Mouse (Mus musculus) megakaryocyte-erythroid progenitor cell, adult 5-6 weeks (primary cell): ENCODE results near the gene Taar7a. TPM values are rescaled to one million over a fixed set of nuclear protein-coding genes. Genes with fewer than 3 reads are reported as not detected.

Source experiments
- ATAC-seq: replicated peaks from 2 replicates; pipeline ENCODE4 v1.8.0; 2016; ENCODE audit warnings: mild to moderate bottlenecking, inconsistent platforms; ENCODE audit not compliant: severe bottlenecking, poor library complexity, low FRiP score, low TSS enrichment
- total RNA-seq, 2 experiments: library from RNA; stranded (forward) in 1 of 2; stranded (reverse) in 1 of 2; fragments of 200-1000, 215-1000 nt in 1 of 2; fragments of >200 nt in 1 of 2; fragmentation: Nextera tagmentation in 1 of 2; gene quantifications; 2 replicates each; pipeline ENCODE4 v1.2.3; 2014 to 2017

Gene Taar7a
- total RNA-seq (2014; fragmentation: Nextera tagmentation) (not detected in 2 replicates), total RNA-seq (2017) (not detected in 2 replicates)

DNA sequence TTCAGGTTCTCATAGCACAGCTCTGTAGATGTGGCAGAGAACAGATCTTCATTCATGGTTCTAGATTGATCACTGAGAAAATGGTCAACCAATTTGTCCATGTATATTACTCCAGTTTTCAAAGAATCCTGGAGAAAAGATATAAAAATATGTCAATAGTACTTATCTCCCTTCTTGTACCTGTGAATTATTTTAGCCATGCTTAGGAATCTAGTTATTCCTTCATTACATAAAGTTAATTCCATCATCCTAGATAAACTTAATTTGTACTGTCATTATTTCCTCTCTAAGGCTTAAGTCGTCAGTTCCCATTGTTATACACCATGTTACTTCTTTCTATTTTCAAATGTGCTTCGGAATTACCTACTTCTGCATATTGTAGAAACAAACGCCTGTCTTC, at the start of gene Taar7a:
Gene Taar7a, minus strand, starts transcription at position 101 of the 400 bp plus-strand sequence.
- ATAC-seq = no peak

DNA sequence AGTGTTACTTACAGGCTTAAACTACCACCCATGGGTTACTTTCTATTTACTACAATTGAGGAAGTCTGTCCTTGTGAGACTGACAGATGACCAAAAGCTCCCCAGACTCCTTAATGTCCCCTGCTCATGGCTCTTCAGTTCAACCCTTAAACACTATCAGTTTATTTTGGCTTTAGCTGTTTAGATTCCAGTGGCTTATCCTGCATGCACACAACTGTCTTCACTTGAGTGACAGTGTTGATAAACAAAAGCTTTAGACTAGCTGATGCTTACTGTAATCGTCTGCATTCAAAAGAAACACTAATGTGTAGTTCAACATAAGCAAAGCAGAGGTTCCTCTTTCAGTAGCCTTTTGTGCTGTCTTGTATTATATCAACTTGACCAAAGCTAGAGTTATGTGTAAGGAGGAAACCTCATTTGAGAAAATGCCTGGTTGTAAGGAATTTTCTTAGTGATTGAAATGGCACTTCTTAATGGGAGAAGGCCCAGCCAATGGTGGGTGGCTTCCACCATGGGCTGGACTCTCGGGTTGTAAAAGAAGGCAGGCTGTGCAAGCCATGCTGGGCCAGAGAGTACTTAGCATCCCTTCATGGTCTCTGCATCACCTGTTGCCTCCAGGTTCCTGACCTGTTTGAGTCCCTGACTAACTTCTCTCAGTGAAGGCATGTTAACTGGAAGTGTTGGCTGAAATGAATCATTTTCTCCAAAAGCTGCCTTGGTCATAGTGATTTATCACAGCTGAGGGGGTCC, 47.0 kb upstream of the Taar7a start:
- ATAC-seq = peak; percentile 98

DNA sequence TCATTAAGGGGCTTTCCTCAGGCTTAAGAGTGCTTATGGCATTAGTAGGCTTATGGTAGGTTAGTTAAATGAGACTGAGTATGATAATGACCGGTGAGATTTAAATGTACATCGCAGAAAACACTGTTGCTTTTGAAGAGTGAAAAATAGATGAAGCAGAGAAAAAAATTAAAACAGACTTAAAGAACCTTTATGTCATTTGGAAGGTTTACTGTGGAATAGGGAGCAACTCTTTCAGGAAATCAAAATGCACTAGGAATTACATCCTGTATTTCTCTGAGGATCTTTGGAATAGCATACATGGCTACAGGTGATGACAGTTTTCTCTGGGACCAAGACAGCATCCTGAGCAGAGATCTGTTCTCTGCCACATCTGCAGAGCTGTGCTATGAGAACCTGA, 44.0 kb upstream of the Taar7a start, which contains the start of gene Taar7e:
Gene Taar7e, plus strand, starts transcription at position 301 of the 400 bp plus-strand sequence.
- no peak for ATAC-seq

DNA sequence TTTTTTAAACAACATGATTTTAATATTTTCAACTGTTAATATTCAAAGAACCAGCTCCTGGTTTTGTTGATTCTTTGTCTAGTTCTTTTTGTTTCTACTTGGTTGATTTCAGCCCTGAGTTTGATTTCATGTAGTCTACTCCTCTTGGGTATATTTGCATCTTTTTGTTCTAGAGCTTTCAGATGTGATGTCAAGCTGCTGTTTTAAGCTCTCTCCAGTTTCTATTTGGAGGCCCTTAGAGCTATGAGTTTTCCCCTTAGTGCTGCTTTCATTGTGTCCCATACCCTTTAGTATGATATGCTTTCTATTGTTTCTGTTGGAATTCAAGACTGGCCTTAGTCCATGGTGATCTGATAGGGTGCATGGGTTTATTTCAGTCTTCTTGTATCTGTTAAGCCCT, 38.1 kb upstream of the Taar7a start:
- no peak for ATAC-seq

DNA sequence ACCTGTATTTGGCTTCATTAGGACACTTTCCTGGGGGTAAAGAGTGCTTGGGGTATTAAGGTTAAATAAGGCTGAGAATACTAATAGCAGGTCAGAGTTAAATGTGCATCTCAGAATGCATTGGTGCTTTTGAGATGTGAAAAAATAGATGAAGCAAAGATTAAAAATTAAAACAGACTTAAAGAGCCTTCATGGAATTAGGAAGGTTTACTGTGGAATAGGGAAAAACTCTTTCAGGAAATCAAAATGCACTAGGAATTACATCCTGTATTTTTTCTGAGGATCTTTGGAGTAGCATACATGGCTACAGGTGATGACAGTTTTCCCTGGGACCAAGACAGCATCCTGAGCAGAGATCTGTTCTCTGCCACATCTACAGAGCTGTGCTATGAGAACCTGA, 33.6 kb upstream of the Taar7a start, which contains the start of gene Taar7d:
Gene Taar7d, plus strand, starts transcription at position 301 of the 400 bp plus-strand sequence.
- ATAC-seq = no peak

DNA sequence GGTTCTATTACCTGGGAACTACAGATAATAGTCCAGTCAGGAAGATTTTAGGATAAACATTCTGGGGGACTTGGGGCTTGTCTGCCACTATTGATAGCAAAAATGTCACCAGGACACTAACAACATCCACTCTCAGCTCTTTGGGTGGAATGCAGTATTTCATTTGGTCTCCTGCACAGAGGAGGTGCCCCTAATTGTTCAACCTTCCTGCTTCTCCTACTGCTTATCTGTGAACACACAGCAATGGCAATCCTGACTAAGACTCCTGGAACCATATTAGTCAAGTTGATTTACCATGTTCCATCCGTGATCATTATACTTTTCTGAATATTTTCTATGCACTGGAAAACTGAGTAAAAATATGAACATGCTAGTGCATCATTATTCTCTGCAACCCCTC, 14.9 kb upstream of the Taar7a start:
- peak; percentile 50 for ATAC-seq

DNA sequence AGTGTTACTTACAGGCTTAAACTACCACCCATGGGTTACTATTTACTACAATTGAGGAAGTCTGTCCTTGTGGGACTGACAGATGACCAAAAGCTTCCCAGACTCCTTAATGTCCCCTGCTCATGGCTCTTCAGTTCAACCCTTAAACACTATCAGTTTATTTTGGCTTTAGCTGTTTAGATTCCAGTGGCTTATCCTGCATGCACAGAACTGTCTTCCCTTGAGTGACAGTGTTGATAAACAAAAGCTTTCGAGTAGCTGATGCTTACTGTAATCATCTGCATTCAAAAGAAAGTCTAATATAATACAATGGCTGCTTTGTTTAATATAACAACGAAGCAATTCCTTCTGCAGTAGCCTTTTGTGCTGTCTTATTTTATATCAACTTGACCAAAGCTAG, 13.8 kb upstream of the Taar7a start:
- peak; percentile 97 for ATAC-seq

DNA sequence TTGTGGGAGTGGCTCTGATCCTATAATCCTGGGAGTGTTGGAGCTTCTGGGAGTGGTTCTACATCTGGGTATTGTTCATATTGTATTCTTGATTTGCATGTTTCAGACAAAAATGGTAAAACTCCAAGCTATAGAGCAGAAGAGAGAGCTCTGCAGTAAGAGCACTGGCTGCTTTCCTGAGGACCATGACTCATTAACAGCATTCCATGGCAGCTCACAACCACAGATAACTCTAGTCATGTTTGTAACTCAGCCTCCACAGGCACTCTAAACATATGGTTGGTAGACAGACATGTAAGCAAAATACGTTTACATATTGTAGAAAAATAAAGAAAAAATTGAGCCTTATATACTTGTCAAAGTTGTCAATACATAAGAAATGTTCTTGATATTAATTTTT, 13.2 kb upstream of the Taar7a start:
- no peak for ATAC-seq

DNA sequence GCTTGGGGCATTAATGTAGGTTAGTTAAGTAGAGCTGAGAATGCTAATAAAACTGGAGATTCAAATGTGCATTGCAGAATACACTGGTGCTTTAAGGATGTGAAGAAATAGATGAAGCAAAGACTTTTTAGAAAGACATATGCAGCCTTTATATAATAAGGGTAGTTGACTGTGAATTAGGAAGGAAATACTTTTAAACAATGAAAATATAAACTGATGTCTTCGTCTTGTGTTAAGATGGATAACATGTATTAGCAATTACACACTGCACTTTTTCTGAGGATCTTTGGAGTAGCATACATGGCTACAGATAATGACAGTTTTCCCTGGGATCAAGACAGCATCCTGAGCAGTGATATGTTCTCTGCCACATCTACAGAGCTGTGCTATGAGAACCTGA, 6.4 kb upstream of the Taar7a start, which contains the start of gene Taar7b:
Gene Taar7b, plus strand, starts transcription at position 301 of the 400 bp plus-strand sequence.
- ATAC-seq = no peak

DNA sequence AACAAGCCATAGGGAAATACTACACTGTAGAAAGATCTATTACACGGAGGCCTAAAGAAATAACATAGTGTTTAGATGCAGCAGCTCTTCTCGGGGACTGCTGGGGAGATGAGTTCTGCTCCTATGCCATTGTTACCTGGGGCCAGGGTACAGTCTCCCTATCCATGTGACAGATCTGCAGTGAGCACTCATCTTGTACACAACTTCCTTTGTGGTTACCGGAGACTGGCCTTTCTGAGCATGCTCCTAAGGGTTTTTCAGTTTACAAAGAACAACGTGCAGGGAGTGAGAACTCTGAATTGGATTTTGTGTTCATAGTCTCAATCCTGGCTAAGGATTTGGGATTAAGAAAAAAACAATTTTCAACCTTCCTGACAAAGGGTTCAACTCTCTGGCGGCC, 6.9 kb downstream of the Taar7a start:
- no peak for ATAC-seq

DNA sequence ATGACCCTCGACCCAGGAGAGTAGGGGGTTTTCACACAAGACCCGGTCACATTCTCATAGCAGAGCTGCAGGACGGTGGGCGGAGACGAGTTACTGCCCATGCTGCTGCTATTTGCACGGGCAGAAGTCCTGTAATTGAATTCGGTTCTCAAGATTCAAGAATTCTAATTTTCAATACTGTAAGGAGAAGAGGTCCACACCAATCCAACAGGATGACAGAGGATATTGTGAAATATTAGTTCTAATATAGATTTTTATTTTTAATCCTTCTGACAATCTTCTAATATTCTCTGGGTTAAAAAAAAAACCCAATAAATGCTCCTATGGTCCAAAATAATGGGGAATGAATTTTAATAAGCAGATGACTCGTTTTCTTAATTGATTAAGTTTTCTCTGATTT, 7.7 kb downstream of the Taar7a start, which contains the start of gene Taar6:
Gene Taar6, minus strand, starts transcription at position 101 of the 400 bp plus-strand sequence.
- no peak for ATAC-seq

DNA sequence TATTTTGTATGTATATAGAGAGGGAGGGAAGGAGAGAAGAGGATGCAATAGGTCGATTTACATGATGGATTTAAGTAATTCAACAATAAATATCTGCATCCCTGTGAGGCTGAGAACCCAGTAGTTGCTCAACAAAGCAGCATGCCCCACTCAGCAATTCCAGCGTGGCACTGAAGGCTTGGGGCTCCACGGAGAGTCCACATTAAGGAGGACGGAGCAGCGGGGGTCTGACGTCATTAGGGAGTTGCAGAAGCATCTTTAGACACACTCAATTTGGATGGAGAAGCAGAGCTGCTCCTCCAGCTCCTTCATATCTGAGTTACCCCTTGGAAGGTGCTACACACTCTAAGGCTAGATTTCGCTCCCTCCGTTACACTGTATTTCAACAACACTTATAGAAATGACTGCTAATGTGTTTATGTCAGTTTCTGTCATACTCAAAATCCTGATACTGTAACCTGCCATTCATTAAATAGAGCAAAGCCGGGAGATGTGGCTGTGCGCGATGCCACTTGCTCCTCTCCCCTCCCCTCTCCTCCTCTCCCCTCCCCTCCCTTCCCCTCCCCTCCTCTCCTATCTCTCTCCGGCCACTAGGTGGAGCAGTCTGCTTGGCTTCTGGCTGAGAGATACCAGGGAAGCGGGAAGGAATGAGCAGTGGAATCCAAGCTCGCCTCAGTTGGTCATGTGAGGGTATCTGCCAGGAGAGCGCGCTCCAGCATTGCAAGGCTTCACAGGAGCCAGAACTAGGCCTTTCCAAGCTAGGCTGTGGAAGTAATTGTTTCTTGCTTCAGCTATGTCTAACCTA, 14.2 kb downstream of the Taar7a start:
- ATAC-seq = peak; percentile 96

DNA sequence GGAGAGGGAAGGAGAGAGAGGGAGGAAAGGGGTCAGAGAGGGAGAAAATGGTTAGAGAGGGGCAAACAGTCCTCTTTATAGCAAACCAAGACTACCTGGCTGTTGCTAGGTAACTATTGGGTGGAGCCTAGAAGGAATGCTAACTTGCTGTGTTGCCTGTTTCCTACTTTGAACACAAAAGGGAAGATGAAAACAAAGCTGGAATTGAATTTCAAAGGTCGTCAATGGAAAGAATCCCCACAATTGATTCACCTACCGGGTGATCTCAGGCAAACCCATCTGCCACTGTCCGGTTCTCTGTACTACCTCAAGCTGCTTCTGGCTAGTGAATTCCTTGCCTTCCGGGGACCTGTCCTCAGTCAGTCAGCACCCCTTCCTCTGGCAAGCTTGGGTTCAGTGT, 15.3 kb downstream of the Taar7a start:
- no peak for ATAC-seq

DNA sequence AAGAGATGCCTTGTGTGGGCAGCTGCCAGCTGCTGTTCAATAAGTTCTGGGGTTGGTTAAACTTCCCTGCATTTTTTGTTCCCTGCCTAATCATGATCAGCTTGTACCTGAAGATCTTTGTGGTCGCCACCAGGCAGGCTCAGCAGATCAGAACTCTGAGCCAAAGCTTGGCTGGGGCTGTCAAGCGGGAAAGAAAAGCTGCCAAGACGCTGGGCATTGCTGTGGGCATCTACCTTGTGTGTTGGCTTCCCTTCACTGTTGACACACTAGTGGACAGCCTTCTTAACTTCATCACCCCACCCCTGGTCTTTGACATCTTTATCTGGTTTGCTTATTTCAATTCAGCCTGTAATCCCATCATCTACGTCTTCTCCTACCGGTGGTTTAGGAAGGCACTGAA, 22.0 kb downstream of the Taar7a start:
- no peak for ATAC-seq

DNA sequence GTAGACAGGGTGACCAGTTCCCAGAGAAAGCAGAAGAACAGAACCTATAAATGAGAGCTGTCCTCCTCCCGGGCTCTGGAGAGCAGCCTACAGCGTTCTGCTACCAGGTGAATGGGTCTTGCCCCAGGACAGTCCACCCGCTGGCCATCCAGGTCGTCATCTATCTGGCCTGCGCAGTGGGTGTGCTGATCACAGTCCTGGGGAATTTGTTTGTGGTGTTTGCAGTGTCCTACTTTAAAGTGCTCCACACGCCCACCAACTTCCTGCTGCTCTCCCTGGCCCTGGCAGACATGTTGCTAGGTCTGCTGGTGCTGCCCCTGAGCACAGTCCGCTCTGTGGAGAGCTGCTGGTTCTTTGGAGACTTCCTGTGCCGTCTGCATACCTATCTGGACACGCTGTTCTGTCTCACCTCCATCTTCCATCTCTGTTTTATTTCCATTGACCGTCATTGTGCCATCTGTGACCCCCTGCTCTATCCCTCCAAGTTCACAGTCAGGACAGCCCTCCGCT, 22.6 kb downstream of the Taar7a start, which contains the start of gene Taar5:
Gene Taar5, plus strand, starts transcription at position 51 of the 510 bp plus-strand sequence.
- no peak for ATAC-seq

DNA sequence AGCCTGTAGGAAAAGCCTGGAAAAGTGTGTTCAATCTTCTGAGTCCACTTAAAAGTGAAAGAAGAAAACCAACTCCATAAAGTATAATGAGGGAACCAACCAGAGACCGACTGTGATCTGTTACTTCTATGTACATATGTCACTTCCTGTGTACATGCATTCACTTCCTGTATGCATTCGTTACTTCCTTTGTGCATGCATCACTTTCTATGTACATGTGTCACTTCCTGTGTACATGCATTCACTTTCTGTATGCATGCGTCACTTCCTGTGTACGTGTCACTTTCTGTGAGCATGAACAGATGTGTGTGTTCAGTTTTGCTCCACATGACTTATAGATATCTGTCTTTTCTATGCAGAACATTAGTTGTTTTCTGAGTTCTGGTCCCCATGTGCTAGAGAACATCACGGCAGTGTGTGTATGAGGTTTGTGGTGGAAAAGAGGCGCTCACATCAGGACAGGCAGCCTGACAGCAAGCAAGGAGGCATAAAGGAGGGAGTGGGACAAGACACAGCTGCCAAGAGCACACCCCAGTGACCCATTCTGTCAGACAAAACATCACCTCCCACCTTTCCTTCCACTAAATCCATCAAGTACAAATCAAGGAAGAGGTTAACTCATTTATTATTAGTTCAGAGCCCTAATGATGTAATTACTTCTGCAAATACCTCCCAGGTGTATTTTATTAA, 28.2 kb downstream of the Taar7a start:
- ATAC-seq = no peak

DNA sequence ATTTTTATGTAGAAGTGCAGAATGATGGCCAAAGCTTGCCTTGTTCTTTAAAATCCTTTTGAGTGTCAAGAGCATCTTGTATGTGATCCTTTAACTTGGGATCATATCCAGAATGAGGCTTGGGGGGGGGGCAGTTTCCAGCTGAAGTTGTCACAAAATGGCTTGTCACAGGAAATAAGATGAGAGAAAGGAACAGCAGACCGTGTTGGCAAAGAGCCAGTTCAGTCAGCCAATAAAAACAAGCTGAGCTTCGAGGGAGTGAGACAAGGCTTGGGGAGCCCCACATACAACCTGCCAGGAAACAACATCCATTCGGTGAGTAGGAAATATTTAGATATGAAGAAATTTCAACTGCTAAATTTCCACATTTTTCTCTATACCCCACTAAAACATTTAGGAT, 29.8 kb downstream of the Taar7a start:
- ATAC-seq = no peak

DNA sequence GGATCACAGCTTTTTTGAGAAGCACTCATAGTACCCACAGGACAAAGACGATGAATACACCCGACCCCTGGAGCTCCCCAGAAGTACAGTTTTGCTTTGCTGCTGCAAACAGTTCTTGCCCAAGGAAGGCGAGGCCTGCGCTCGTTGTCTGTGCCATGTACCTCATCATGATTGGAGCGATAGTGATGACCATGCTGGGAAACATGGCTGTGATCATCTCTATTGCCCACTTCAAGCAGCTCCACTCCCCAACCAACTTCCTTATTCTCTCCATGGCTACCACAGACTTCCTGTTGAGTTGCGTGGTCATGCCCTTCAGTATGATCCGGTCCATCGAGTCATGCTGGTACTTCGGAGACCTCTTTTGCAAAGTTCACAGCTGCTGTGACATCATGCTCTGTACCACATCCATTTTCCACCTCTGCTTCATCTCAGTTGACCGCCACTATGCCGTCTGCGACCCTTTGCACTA, 32.8 kb downstream of the Taar7a start, which contains the start of gene Taar4:
Gene Taar4, plus strand, starts transcription at position 51 of the 472 bp plus-strand sequence.
- ATAC-seq = no peak

DNA sequence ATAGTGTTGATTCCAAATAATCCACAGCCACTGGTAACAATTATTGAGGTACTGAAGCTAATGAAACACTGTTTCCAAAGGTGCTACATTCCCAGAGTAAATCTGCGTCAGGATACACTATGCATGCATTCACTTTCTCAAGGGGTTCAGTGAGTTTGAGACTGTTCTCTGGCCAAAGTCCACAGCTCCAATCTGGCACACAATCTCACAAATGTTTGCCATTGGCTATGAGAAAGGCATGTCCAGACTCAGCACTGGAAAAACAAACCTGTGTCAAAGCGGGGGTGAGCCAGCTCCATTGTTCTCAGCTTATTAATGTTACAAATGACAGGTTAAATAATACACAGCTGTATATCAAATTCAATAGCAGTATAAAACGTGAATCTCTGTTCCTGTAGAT, 34.2 kb downstream of the Taar7a start:
- no peak for ATAC-seq
